Mouse (Mus musculus) A20 (cell line): ENCODE results near the gene Hykk.
"Not testable (repeated sequence)": the region's sequence is repeated elsewhere in the genome, so short reads cannot be mapped to it uniquely, and the experiment has no call there.

Source experiments
- DNase-seq: peaks from one replicate; pipeline ENCODE4 v3.0.0-alpha.2; 2011; ENCODE audit warnings: low read depth, low spot score

The Hykk gene

GRCm38 (mm10) chr9:54917010-54917677, at the start of gene Hykk:
Gene Hykk, plus strand, starts transcription at chr9:54917283.
- DNase-seq: peak; percentile 87

GRCm38 (mm10) chr9:54878759-54879158, 38.3 kb upstream of the Hykk start:
- no peak for DNase-seq

GRCm38 (mm10) chr9:54892111-54892510, 25.0 kb upstream of the Hykk start:
- no peak for DNase-seq

GRCm38 (mm10) chr9:54897097-54897496, 20.0 kb upstream of the Hykk start:
- peak; percentile 17 for DNase-seq

GRCm38 (mm10) chr9:54909446-54909845, 7.6 kb upstream of the Hykk start:
- DNase-seq: no peak

- DNase-seq: no peak
These were observed 1.5 kb upstream of the Hykk start for GRCm38 (mm10) chr9:54915576-54915975.

- DNase-seq: no peak
These were observed 682 bp upstream of the Hykk start for GRCm38 (mm10) chr9:54916401-54916800.

GRCm38 (mm10) chr9:54918191-54918590, 1.1 kb downstream of the Hykk start:
- DNase-seq: no peak

GRCm38 (mm10) chr9:54918781-54919180, 1.7 kb downstream of the Hykk start:
- no peak for DNase-seq

- DNase-seq: no peak
These were observed 2.9 kb downstream of the Hykk start for GRCm38 (mm10) chr9:54919946-54920345.

- DNase-seq: no peak
These were observed 13.7 kb downstream of the Hykk start for GRCm38 (mm10) chr9:54930741-54931140.

- no peak for DNase-seq
These were observed 14.7 kb downstream of the Hykk start for GRCm38 (mm10) chr9:54931765-54932164.

GRCm38 (mm10) chr9:54932379-54932778, 15.3 kb downstream of the Hykk start:
- DNase-seq: no peak

GRCm38 (mm10) chr9:54942071-54942470, 25.0 kb downstream of the Hykk start:
- no peak for DNase-seq

- no peak for DNase-seq
These were observed 27.4 kb downstream of the Hykk start for GRCm38 (mm10) chr9:54944467-54944866.

- DNase-seq: no peak
These were observed 29.2 kb downstream of the Hykk start for GRCm38 (mm10) chr9:54946256-54946655.

- no peak for DNase-seq
These were observed 32.4 kb downstream of the Hykk start for GRCm38 (mm10) chr9:54949465-54949864.

- DNase-seq: not testable (repeated sequence)
These were observed 33.1 kb downstream of the Hykk start for GRCm38 (mm10) chr9:54950162-54950561.

GRCm38 (mm10) chr9:54950575-54951321, 33.7 kb downstream of the Hykk start, which contains the start of the genes Psma4 and AY074887:
Gene Psma4, plus strand, starts transcription at chr9:54950790.
Gene AY074887, minus strand, starts transcription at chr9:54950998.
- peak; percentile 96 for DNase-seq

GRCm38 (mm10) chr9:54961059-54961458, 44.0 kb downstream of the Hykk start:
- DNase-seq: no peak

GRCm38 (mm10) chr9:54963669-54964068, 46.6 kb downstream of the Hykk start:
- no peak for DNase-seq

- no peak for DNase-seq
These were observed 53.0 kb downstream of the Hykk start for GRCm38 (mm10) chr9:54969972-54970637.
